Mouse (Mus musculus) liver, adult 2 months (tissue): ENCODE results near the gene Dna2.

ENCODE experiments used
- CTCF ChIP-seq: fragments of 200-500 bp; IDR thresholded peaks from 2 replicates; pipeline ENCODE4 v1.5.1; 2011; ENCODE audit warnings: low read depth, low read length, control low read depth
- POLR2A ChIP-seq: fragments of 200-500 bp; IDR thresholded peaks from 2 replicates; pipeline ENCODE4 v1.6.1; 2011; ENCODE audit warnings: low read length, control low read depth; ENCODE audit not compliant: insufficient read depth; ENCODE audit errors: extremely low read depth

- no peak for TF ChIP-seq CTCF
- no peak for TF ChIP-seq POLR2A
Measured at GRCm38 (mm10) chr10:63003252-63003651, 56.4 kb downstream of the Dna2 start.
